Mouse (Mus musculus): ENCODE measurements around the gene Itgb3. TPM values are rescaled to one million over a fixed set of nuclear protein-coding genes. Genes with fewer than 3 reads are reported as not detected.

The Itgb3 gene
- polyA plus RNA-seq, 1 experiment from 2014 or later: 1.5 TPM

GRCm38 (mm10) chr11:104572091-104572490, 35.7 kb upstream of the Itgb3 start:
- no peak overlapping the region for H3K27ac ChIP-seq (replicated peaks)
- H3K4me2 ChIP-seq: no peak overlapping the region
- H3K36me3 ChIP-seq: no peaks in the 10 kb centered on the region
- no peak overlapping the region for H3K4me3 ChIP-seq
- WGBS: 49% methylated on average over 7 of the region's 7 CpGs
- no peak for ATAC-seq (ENCODE audit: low FRiP score, low read depth)
- peaks cover 4% of the 10 kb centered on the region; the same call in 1 of the 2 replicates for H3K4me1 ChIP-seq (replicated peaks)
- no peaks in the 10 kb centered on the region for H3K9me3 ChIP-seq
- H3K27me3 ChIP-seq: peaks cover 6% of the 10 kb centered on the region; the same call in 1 of the 2 replicates
- H3K9ac ChIP-seq: no peak overlapping the region

GRCm38 (mm10) chr11:104572566-104572965, 35.2 kb upstream of the Itgb3 start:
- 60% methylated on average over 2 of the region's 2 CpGs for WGBS
- H3K4me1 ChIP-seq (replicated peaks): peaks cover 4% of the 10 kb centered on the region; the same call in 1 of the 2 replicates
- H3K27ac ChIP-seq (replicated peaks): no peak overlapping the region
- H3K9ac ChIP-seq: no peak overlapping the region
- peaks cover 6% of the 10 kb centered on the region; the same call in 1 of the 2 replicates for H3K27me3 ChIP-seq
- no peak overlapping the region for H3K4me2 ChIP-seq
- no peaks in the 10 kb centered on the region for H3K9me3 ChIP-seq
- no peak for ATAC-seq (ENCODE audit: low FRiP score, low read depth)
- no peaks in the 10 kb centered on the region for H3K36me3 ChIP-seq
- H3K4me3 ChIP-seq: no peak overlapping the region

DNA sequence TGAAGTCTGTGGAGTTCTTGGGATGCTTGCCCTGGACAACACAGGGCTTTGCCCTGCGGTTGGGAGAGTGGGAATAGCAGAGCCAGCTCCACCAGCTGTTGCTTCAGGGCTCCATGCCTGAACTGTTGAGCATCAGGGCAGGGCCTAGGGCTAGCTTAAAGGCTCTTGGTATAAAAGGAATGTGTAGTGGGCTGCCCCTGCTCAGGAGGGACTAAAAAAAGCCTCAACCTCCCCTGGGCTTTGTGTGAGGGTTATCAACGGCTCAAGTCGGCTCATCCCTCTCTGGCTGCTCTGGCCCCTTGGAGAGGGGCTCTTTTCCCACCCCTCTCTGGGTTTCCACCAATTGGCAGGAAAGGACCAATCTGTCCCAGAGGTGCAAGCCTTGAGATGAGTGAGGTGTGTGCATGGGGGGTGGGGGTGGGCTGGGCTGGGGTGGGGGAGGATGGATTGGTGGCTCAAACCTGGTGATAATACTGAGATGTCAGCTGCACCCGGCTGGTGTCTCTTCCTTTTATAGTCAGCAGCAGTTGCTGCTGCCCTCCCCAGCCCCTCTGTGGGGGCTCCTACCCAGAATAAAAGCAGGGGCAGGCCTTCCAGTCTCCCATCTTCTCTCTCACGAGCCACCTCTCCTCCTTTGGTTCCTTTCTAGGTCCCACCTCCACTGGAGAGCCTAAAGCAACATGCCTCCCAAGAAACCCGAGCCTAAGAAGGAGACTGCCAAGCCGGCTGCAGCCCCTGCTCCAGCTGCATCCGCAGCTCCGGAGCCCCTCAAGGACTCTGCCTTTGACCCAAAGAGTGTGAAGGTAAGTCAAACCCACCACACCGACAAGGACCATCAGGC, 30.8 kb upstream of the Itgb3 start:
- Histone ChIP-seq H3K4me1 (replicated peaks) (0 out of 2 replicates have a peak, but pooled peaks cover 2% of the 10 kb centered on the region), H3K9me3 (no peaks in the 10 kb centered on the region), H3K27me3 (peaks cover 5% of the 10 kb centered on the region; the same call in 1 of the 2 replicates), H3K4me3 (no peak overlapping the region), H3K27ac (replicated peaks) (no peak overlapping the region), H3K9ac (no peak overlapping the region), H3K36me3 (no peaks in the 10 kb centered on the region), H3K4me2 (no peak overlapping the region)
- no peak for ATAC-seq (ENCODE audit: low FRiP score, low read depth)
- WGBS: 55% methylated on average over 10 of the region's 10 CpGs

DNA sequence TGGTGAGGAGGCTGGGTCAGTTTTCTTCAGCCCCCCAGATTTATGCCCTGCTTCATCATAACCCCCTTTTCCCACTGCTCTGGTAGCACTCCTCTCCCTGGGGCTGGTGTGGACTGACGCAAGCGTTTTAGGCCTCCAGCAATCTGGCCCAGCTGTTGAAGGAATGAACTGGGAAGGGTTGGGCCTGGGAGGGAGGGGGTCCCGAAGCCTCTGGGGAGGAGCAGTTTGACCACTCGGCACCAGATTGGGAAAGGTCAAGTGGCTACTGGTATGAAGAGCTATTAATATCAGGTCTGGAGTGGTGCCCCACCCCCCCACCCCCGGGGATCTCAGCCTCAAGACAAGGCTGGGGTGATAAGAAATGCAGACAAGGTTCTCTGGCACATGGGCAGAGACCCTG, 29.7 kb upstream of the Itgb3 start:
- Histone ChIP-seq H3K27ac (replicated peaks) (no peak overlapping the region), H3K4me2 (no peak overlapping the region), H3K4me3 (no peak overlapping the region), H3K9me3 (no peaks in the 10 kb centered on the region), H3K36me3 (no peaks in the 10 kb centered on the region), H3K4me1 (replicated peaks) (0 out of 2 replicates have a peak, but pooled peaks cover 2% of the 10 kb centered on the region), H3K9ac (no peak overlapping the region), H3K27me3 (no peaks in the 10 kb centered on the region)
- no peak for ATAC-seq (ENCODE audit: low FRiP score, low read depth)
- WGBS: 65% methylated on average over 5 of the region's 5 CpGs

DNA sequence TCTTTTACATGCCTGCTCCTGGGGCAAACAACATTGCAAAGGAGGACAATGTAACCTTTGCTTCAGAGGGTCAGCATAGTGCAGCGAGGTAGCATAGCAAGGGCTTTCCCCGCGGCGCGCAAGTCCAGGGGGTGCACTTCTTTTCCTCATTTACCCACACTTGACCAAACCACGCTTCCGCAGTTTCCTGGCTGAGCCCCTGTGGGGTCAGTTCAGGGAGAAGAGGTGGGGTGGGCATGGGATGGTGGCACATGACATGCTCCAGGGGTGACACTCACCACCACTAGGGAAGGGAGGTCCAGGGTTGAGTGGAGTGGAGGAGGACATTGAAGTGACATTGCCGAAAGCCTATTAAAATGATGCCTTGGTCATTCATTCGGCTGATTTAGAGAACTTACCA, 28.7 kb upstream of the Itgb3 start:
- Histone ChIP-seq H3K4me3 (no peak overlapping the region), H3K9ac (no peak overlapping the region), H3K9me3 (no peaks in the 10 kb centered on the region), H3K36me3 (no peaks in the 10 kb centered on the region), H3K4me2 (no peak overlapping the region), H3K27ac (replicated peaks) (no peak overlapping the region), H3K27me3 (no peaks in the 10 kb centered on the region), H3K4me1 (replicated peaks) (0 out of 2 replicates have a peak, but pooled peaks cover 2% of the 10 kb centered on the region)
- no peak for ATAC-seq (ENCODE audit: low FRiP score, low read depth)
- WGBS: 96% methylated on average over 9 of the region's 9 CpGs

DNA sequence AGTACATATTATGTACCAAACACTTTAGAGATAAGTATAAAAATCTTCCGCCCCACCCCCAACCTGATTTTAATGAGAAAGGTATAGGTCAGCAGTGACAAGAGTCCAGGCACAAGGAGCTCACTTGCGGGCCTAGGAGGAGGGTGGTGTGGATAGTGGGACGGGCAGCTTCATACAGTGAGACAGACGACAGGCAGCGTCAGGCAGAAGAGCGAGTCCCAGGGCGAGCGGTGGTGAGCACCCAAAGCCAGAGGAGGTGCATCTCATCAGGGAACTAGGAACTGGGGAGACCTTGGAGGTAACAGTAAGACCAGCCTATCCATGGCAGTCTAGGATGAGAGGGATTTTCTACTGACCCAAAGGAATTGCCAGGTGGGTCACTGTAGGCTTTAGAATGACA, 28.2 kb upstream of the Itgb3 start:
- Histone ChIP-seq H3K27ac (replicated peaks) (no peak overlapping the region), H3K9ac (no peak overlapping the region), H3K36me3 (no peaks in the 10 kb centered on the region), H3K9me3 (no peaks in the 10 kb centered on the region), H3K27me3 (no peaks in the 10 kb centered on the region), H3K4me1 (replicated peaks) (0 out of 2 replicates have a peak, but pooled peaks cover 2% of the 10 kb centered on the region), H3K4me3 (no peak overlapping the region), H3K4me2 (no peak overlapping the region)
- 95% methylated on average over 8 of the region's 8 CpGs for WGBS
- ATAC-seq (ENCODE audit: low FRiP score, low read depth): no peak

- 64% methylated on average over 6 of the region's 6 CpGs for WGBS
- Histone ChIP-seq H3K36me3 (no peaks in the 10 kb centered on the region), H3K27ac (replicated peaks) (no peak overlapping the region), H3K4me3 (no peak overlapping the region), H3K9ac (no peak overlapping the region), H3K9me3 (no peaks in the 10 kb centered on the region), H3K27me3 (no peaks in the 10 kb centered on the region), H3K4me2 (no peak overlapping the region), H3K4me1 (replicated peaks) (0 out of 2 replicates have a peak, but pooled peaks cover 2% of the 10 kb centered on the region)
- no peak for ATAC-seq (ENCODE audit: low FRiP score, low read depth)
These were observed 27.7 kb upstream of the Itgb3 start for GRCm38 (mm10) chr11:104580091-104580490.

DNA sequence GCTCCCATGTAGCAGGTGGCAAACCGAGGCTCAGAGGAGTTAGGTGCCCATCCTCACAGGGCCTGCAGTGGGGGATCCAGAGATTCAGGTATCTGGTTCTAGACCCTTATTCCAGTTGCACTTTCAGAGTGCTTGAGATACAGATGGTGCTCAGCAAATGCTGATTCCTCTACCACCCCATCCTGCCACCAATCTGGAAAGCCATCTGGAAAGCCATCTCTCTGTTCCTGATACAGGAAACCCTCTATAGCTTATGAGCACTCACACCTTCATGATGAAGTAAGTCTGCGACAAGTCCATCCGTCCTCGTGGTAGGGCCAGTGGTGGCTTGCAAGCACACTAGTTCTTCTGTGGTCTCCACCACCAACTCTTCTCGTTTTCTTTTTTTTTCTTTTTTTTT, 27.2 kb upstream of the Itgb3 start:
- Histone ChIP-seq H3K4me2 (no peak overlapping the region), H3K4me1 (replicated peaks) (0 out of 2 replicates have a peak, but pooled peaks cover 2% of the 10 kb centered on the region), H3K4me3 (no peak overlapping the region), H3K9ac (no peak overlapping the region), H3K36me3 (no peaks in the 10 kb centered on the region), H3K27ac (replicated peaks) (no peak overlapping the region), H3K27me3 (no peaks in the 10 kb centered on the region), H3K9me3 (no peaks in the 10 kb centered on the region)
- 90% methylated on average over 5 of the region's 5 CpGs for WGBS
- ATAC-seq (ENCODE audit: low FRiP score, low read depth): no peak

DNA sequence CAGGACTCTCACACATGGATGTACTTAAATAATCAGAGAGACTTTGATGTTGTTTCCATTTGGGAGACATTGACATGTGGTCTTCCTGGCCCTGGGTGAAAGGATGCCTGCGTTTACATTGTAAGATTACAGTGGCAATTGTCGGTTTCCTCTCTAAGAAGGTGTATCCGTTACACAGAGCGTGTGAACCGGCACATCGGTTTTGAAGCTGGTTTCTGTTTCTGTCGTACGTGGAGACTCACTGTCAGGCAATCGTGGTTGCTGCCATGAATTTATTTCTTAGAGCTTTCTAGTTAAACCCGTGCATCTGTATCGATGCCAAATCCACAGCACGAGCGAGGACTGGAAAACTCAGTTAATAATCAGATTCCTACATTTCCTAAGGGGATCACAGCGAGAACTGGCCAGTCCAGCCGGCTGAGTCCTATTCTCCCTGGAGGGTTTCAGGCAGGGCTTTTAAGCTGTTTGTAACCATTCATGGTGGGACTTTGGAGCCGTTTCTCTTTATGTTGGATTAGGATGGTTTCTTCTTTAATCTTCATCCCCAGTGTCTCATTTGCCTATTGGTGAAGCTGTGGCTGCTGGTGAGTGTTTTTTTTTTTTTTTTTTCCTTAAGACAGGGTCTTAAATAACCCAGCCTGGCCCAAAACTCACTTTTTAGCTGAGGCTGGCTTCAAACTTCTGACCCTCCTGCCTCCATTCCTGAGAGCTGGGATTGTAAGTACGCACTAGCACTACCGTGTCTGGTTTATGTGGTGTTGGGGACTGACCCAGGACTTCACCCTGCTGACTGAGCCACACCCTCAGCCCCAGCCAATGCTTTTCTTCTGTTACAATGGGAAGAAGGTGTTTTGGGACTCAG, 26.1 kb upstream of the Itgb3 start:
- Histone ChIP-seq H3K9me3 (no peaks in the 10 kb centered on the region), H3K27ac (replicated peaks) (0 out of 2 replicates have a peak overlapping the region, but pooled peaks have one; percentile 1), H3K36me3 (no peaks in the 10 kb centered on the region), H3K4me3 (no peak overlapping the region), H3K4me2 (0 out of 2 replicates have a peak overlapping the region, but pooled peaks have one; percentile 11), H3K9ac (0 out of 2 replicates have a peak overlapping the region, but pooled peaks have one; percentile 11), H3K4me1 (replicated peaks) (0 out of 2 replicates have a peak, but pooled peaks cover 2% of the 10 kb centered on the region), H3K27me3 (no peaks in the 10 kb centered on the region)
- no peak for ATAC-seq (ENCODE audit: low FRiP score, low read depth)
- 61% methylated on average over 18 of the region's 18 CpGs for WGBS

DNA sequence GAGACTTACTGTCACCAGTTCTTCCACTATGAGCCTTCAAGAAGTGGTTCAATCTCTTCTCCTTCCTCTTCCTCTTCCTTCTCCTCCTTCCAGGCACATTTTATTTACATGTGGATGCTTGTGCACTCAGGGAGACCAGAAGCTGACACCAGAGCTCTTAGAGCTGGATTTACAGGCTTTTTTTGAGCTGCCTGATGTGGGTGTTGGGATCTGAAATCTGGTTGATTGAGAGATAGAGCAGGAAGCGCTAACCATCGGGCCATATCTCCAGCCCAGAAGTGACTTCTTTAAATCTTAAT, 25.5 kb upstream of the Itgb3 start:
- H3K27me3 ChIP-seq: no peaks in the 10 kb centered on the region
- no peak overlapping the region for H3K27ac ChIP-seq (replicated peaks)
- no peak for ATAC-seq (ENCODE audit: low FRiP score, low read depth)
- H3K9ac ChIP-seq: no peak overlapping the region
- no peak overlapping the region for H3K4me2 ChIP-seq
- no peaks in the 10 kb centered on the region for H3K36me3 ChIP-seq
- no peaks in the 10 kb centered on the region for H3K9me3 ChIP-seq
- WGBS: 92% methylated on average over 2 of the region's 2 CpGs
- H3K4me1 ChIP-seq (replicated peaks): 0 out of 2 replicates have a peak, but pooled peaks cover 2% of the 10 kb centered on the region
- H3K4me3 ChIP-seq: no peak overlapping the region

- Histone ChIP-seq H3K36me3 (no peaks in the 10 kb centered on the region), H3K9me3 (no peaks in the 10 kb centered on the region), H3K4me1 (replicated peaks) (0 out of 2 replicates have a peak, but pooled peaks cover 2% of the 10 kb centered on the region), H3K4me2 (no peak overlapping the region), H3K4me3 (no peak overlapping the region), H3K27ac (replicated peaks) (no peak overlapping the region), H3K27me3 (no peaks in the 10 kb centered on the region), H3K9ac (no peak overlapping the region)
- no peak for ATAC-seq (ENCODE audit: low FRiP score, low read depth)
- WGBS: 64% methylated on average over 13 of the region's 13 CpGs
These were observed 25.0 kb upstream of the Itgb3 start for GRCm38 (mm10) chr11:104582630-104583364.

Data from hindbrain, embryonic 15.5 days (tissue).